Mouse (Mus musculus) intestine, postnatal 0 days (tissue): ENCODE measurements around the gene Vasp. TPM values are rescaled to one million over a fixed set of nuclear protein-coding genes. Genes with fewer than 3 reads are reported as not detected.
A peak's percentile ranks its signal among the peaks of the same experiment; 100 is the strongest.

Experiments
- ATAC-seq: fragments of 200-750 bp; cut with Nextera tagmentation; 2 replicates; pipeline ENCODE4 v1.8.0; 2017; ENCODE audit warnings: mild to moderate bottlenecking, moderate TSS enrichment, moderate library complexity
- H3K27ac ChIP-seq: fragments of 300-500 bp; sonication (generic); 2 replicates; pipeline ENCODE4 v1.5.1; 2014; ENCODE audit warnings: mild to moderate bottlenecking, low read depth, low read length, moderate library complexity
- H3K27me3 ChIP-seq: fragments of 300-500 bp; sonication (generic); replicated peaks from 2 replicates; pipeline ENCODE4 v1.6.1; 2014; ENCODE audit warnings: low read length, mixed read lengths; ENCODE audit not compliant: control insufficient read depth, insufficient read depth
- H3K36me3 ChIP-seq: fragments of 300-500 bp; sonication (generic); 2 replicates; pipeline ENCODE4 v1.6.1; 2014; ENCODE audit warnings: mild to moderate bottlenecking, moderate library complexity; ENCODE audit not compliant: control insufficient read depth, insufficient read depth
- H3K4me1 ChIP-seq: fragments of 300-500 bp; sonication (generic); replicated peaks from 2 replicates; pipeline ENCODE4 v1.6.1; 2014; ENCODE audit warnings: antibody characterized with exemption, low read length, mixed read lengths; ENCODE audit not compliant: control insufficient read depth, insufficient read depth
- H3K4me2 ChIP-seq: fragments of 300-500 bp; sonication (generic); replicated peaks from 2 replicates; pipeline ENCODE4 v1.6.1; 2014; ENCODE audit warnings: low read depth, mild to moderate bottlenecking, moderate library complexity
- H3K4me3 ChIP-seq: fragments of 300-500 bp; sonication (generic); 2 replicates; pipeline ENCODE4 v1.5.1; 2014; ENCODE audit warnings: low read depth, low read length
- H3K9ac ChIP-seq: fragments of 300-500 bp; sonication (generic); 2 replicates; pipeline ENCODE4 v1.6.1; 2014; ENCODE audit warnings: mild to moderate bottlenecking, low read depth, low read length
- H3K9me3 ChIP-seq: fragments of 300-500 bp; sonication (generic); 2 replicates; pipeline ENCODE4 v1.6.1; 2016; ENCODE audit warnings: mixed run types; ENCODE audit not compliant: control insufficient read depth
- CTCF ChIP-seq: sonication (generic); IDR thresholded peaks from 2 replicates; pipeline ENCODE4 v1.5.1; 2016; ENCODE audit warnings: low read depth, mild to moderate bottlenecking, control low read depth, antibody characterized with exemption, moderate library complexity
- WGBS: fragments of 180-500 bp; shearing (Covaris S2); extraction: QIAGEN DNeasy Blood & Tissue Kit; methylation state at CpG from one replicate; pipeline ENCODE4 v1.1.7; 2014; 5-methylcytosine and 5-hydroxymethylcytosine counted together
- polyA plus RNA-seq: library from polyadenylated mRNA; unstranded; fragments of >200 nt; fragmentation: Nextera tagmentation; extraction: Ambion mirVana; gene quantifications from 2 replicates; pipeline ENCODE4 v1.2.1, GENCODE M21; 2015

The Vasp gene
- polyA plus RNA-seq, 1 experiment from 2014 or later = 98.5 TPM

DNA sequence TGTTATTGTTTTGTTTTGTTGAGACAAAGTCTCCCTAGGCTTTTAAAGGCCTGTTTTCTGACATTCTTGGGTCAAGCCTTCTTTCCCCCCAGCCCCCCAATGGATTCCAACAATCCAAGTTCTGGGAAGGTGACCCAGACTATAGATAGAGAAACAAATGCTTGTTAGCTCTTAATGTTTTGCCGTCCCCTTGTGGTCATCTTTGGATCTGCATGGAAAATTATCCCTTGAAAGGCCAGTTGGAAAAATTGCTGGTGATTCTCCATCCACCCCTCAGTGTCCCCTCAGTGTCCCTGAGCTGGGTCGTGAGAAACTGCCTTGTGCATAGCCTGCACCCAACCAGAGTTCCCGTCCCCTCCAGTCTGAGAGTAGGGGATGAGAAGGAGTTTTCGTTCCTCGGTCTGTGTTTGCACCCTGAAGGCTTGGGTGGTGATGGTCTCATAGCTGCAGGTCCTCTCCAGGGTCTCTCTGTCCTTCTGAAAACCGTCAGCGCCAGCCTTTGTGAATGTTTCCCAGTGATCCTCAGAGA lies 62.6 kb downstream of the Vasp start:
- Histone ChIP-seq H3K4me2 (no peak overlapping the region), H3K36me3 (peaks cover 18% of the 10 kb centered on the region), H3K27ac (no peak overlapping the region), H3K9me3 (no peaks in the 10 kb centered on the region), H3K27me3 (0 out of 2 replicates have a peak, but pooled peaks cover 7% of the 10 kb centered on the region), H3K4me1 (no peaks in the 10 kb centered on the region), H3K9ac (no peak overlapping the region), H3K4me3 (no peak overlapping the region)
- no peak for ATAC-seq
- 56% methylated on average over 7 of the region's 7 CpGs for WGBS
- TF ChIP-seq CTCF = peak; percentile 94

DNA sequence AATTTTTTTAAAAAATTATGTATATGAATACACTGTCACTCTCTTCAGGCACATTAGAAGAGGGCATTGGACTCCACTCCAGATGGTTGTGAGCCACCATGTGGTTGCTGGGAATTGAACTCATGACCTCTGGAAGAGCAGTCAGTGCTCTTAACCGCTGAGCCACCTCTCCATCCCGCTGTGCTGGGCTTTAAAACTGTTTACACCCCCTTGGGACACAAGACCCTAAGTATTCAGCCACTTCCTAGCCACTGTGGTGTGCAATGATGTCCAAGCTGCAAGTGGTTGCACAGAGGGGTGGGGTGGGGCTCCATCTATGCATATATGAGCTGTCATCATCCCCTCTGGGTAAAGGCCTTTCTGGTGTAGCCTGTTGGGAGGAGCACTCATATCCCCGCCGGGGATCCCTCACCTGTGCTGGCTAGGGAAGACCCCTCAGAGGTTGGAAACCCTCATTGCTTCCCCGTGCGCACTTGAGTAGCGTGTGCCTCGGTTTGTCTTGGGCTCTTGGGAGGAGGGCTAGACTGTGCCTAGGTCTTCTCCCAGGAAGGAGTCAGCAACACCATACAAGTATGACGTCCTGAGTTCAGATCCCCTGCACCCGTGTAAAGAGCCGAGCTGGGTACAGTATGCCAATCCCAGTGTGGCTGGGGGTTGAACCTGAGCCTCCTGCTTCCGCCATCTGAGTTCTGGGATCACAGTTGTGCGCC lies 63.3 kb downstream of the Vasp start:
- WGBS = 80% methylated on average over 13 of the region's 13 CpGs

More for the DNA sequence above, 63.3 kb downstream of the Vasp start:
- Histone ChIP-seq H3K27ac (no peak overlapping the region), H3K4me3 (no peak overlapping the region), H3K36me3 (peaks cover 18% of the 10 kb centered on the region), H3K4me2 (no peak overlapping the region), H3K27me3 (0 out of 2 replicates have a peak, but pooled peaks cover 6% of the 10 kb centered on the region), H3K9ac (no peak overlapping the region), H3K4me1 (no peaks in the 10 kb centered on the region), H3K9me3 (no peaks in the 10 kb centered on the region)
- no peak for TF ChIP-seq CTCF
- ATAC-seq = 0 out of 2 replicates have a peak, but pooled peaks have one; percentile 15

Other genes with a start within 250 kb of the Vasp start
- 11.8 and 12.4 TPM in 2 replicates for gene Foxa3, start 248.3 kb downstream of the Vasp start, polyA plus RNA-seq
- gene Sympk, start 247.4 kb downstream of the Vasp start, polyA plus RNA-seq = 8.9 and 9.1 TPM in 2 replicates
- gene Rsph6a, start 217.1 kb downstream of the Vasp start, polyA plus RNA-seq = not detected in 2 replicates
- 4.7 and 5.4 TPM in 2 replicates for gene Dmwd, start 195.6 kb downstream of the Vasp start, polyA plus RNA-seq
- 50.8 and 60.4 TPM in 2 replicates for gene Dmpk, start 188.0 kb downstream of the Vasp start, polyA plus RNA-seq
- gene Six5, start 177.2 kb downstream of the Vasp start, polyA plus RNA-seq = 4.6 and 5.1 TPM in 2 replicates
- 0.38 and 0.39 TPM in 2 replicates for gene Gm4969, start 153.4 kb downstream of the Vasp start, polyA plus RNA-seq
- 4.8 and 5.1 TPM in 2 replicates for gene Fbxo46, start 152.0 kb downstream of the Vasp start, polyA plus RNA-seq
- gene Qpctl, start 122.5 kb downstream of the Vasp start, polyA plus RNA-seq = 7.3 and 8.1 TPM in 2 replicates
- 66.3 and 69.6 TPM in 2 replicates for gene Snrpd2, start 122.1 kb downstream of the Vasp start, polyA plus RNA-seq
- gene Gipr, start 105.7 kb downstream of the Vasp start, polyA plus RNA-seq = 0.48 and 0.67 TPM in 2 replicates
- 5.0 and 5.1 TPM in 2 replicates for gene Eml2, start 95.4 kb downstream of the Vasp start, polyA plus RNA-seq
- gene Gpr4, start 59.3 kb downstream of the Vasp start, polyA plus RNA-seq = 1.3 and 1.6 TPM in 2 replicates
- 26.5 and 27.5 TPM in 2 replicates for gene Opa3, start 43.5 kb downstream of the Vasp start, polyA plus RNA-seq
- 0.12 and 0.14 TPM in 2 replicates for gene Ppm1n, start 8.2 kb upstream of the Vasp start, polyA plus RNA-seq
- 7.1 and 9.3 TPM in 2 replicates for gene Rtn2, start 10.8 kb upstream of the Vasp start, polyA plus RNA-seq
- gene Fosb, start 38.2 kb upstream of the Vasp start, polyA plus RNA-seq = 0.12 and 0.54 TPM in 2 replicates
- 22.1 and 27.1 TPM in 2 replicates for gene Ercc1, start 73.0 kb upstream of the Vasp start, polyA plus RNA-seq
- gene Cd3eap, start 87.7 kb upstream of the Vasp start, polyA plus RNA-seq = 8.3 and 9.7 TPM in 2 replicates
- gene Ppp1r13l, start 87.9 kb upstream of the Vasp start, polyA plus RNA-seq = 1.4 TPM in 2 replicates
- gene Ercc2, start 110.2 kb upstream of the Vasp start, polyA plus RNA-seq = 6.2 and 8.7 TPM in 2 replicates
- gene Klc3, start 132.3 kb upstream of the Vasp start, polyA plus RNA-seq = 1.6 TPM in 2 replicates
- gene Ckm, start 133.0 kb upstream of the Vasp start, polyA plus RNA-seq = 25.2 and 26.2 TPM in 2 replicates
- gene Mark4, start 187.0 kb upstream of the Vasp start, polyA plus RNA-seq = 4.2 and 4.7 TPM in 2 replicates
- gene Exoc3l2, start 191.5 kb upstream of the Vasp start, polyA plus RNA-seq = 1.1 and 1.9 TPM in 2 replicates
- gene Bloc1s3, start 236.6 kb upstream of the Vasp start, polyA plus RNA-seq = 3.4 TPM in 2 replicates
- 108 and 118 TPM in 2 replicates for gene Trappc6a, start 236.6 kb upstream of the Vasp start, polyA plus RNA-seq
- not detected in 2 replicates for gene Nkpd1, start 246.0 kb upstream of the Vasp start, polyA plus RNA-seq